Mouse (Mus musculus): ENCODE measurements around the gene Spata31d1a. TPM values are rescaled to one million over a fixed set of nuclear protein-coding genes. Genes with fewer than 3 reads are reported as not detected.
A peak's percentile ranks its signal among the peaks of the same experiment; 100 is the strongest.

Spata31d1a gene
- total and polyA plus RNA-seq, 3 experiments = 0.14 TPM; not detected in 2

DNA sequence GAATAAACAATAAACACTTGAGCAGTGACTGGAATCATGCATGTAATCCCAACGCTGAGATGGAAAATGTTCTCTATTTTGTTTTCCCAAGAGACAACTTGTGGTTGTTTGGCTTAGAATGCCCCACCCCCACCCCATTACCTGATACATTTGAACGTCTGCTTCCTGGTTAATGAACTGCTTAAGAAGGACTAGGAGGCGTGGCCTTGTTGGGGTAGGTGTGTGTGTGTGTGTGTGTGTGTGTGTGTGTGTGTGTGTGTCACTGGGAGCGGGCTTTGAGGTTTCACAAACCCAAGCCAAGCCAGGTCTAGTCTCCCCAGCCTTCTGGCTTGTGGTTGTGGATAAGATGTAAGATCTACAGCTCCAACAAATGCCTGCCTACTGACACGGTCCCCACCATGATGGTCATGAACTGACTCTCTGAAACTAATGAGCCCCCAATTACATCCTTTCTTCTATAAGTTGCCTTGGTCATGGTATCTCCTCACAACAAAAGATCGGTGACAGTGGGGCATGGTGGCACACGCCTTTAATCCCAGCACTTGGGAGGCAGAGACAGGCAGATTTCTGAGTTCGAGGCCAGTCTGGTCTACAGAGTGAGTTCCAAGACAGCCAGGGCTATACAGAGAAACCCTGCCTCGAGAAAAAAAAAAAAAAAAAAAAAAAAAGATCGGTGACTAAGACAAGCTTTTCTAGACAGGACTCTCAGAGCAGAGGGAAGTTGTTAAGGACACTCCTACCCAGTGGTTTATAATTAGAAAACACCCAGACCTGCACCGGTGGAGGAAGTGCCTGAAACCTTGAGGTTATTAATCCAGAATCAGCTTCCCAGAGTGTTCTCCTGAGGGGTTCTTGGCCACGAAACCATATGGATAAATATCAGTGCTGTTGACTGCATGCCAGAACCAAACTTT lies 33.6 kb downstream of the Spata31d1a start:
- intact Hi-C loops (cut with DNase I) = loop anchor here (10.0 kb wide), 2 partner anchors 92 to 148 kb away; partner anchors contain the start of genes Agtpbp1, Naa35 and Tut7
- no peak overlapping the region for H3K9ac ChIP-seq (ENCODE audit: low read depth, low read length)
- no peaks in the 10 kb centered on the region for H3K27me3 ChIP-seq (ENCODE audit: control insufficient read depth, insufficient read depth, low read length)
- TF ChIP-seq POLR2A (IDR thresholded peaks at IDR 0.05; ENCODE audit: insufficient read depth, low read depth, low read length) (no peak), EP300 (IDR thresholded peaks at IDR 0.05; ENCODE audit: insufficient read depth, low read depth, low read length) (no peak), CTCF (IDR thresholded peaks at IDR 0.05) (no peak)
- no peaks in the 10 kb centered on the region for H3K79me2 ChIP-seq (replicated peaks; ENCODE audit: control insufficient read depth, insufficient read depth, low read length)
- H3K4me1 ChIP-seq (ENCODE audit: control insufficient read depth, insufficient read depth, low read length) = no peaks in the 10 kb centered on the region
- 62% methylated on average over 12 of the region's 12 CpGs for WGBS
- no peak for DNase-seq
- H3K4me3 ChIP-seq = no peak overlapping the region
- no peak overlapping the region for H3K27ac ChIP-seq
- H3K36me3 ChIP-seq (ENCODE audit: control insufficient read depth, insufficient read depth, low read length) = no peaks in the 10 kb centered on the region

DNA sequence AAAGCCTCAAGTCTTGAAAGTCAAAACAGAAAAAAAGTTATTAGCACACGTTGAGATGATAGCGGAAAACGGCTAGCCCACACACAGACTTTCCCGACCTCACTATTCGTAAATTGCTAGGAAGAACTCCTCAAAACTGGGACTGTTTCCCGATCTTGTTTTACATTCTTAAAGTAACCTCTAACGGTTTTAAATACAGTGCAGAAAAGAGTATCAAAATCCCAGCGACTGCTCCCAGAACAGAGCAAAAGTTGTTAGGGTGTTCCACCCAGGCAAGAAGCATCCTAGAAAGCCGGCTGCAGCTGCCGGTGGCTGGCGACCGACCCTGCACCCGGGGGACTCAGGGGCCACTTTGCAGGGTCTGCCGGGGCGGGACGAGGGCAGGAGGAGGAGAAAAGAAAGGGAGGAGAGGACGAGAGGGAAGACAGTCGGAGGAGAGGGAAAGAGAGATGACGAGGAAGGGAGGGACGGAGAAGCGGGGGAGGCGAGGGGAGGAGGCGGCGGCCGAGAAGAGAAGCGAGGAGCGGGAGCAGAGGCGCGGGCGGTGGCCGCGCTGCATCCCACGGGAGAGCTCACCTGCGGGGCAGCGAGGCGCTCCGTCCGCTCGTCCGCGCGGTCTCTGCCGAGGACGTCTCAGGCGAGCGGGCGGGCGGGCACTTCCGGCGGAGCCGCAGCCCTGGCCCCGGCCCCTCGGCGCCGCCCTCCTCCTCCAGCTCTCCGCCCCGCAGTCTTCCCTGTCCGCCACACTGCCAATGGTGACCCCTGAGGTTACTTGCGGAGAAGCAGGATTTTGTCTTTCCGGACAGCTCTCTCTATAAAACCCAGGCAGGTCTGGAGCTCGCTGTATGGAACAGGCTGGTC lies 34.7 kb downstream of the Spata31d1a start, which contains the start of gene Golm1:
Gene Golm1 (minus strand): TSS at position 661 of the 861 bp plus-strand sequence.
- Histone ChIP-seq H3K79me2 (replicated peaks; ENCODE audit: control insufficient read depth, insufficient read depth, low read length) (no peaks in the 10 kb centered on the region), H3K4me3 (peak within 1 kb of the TSS; percentile 78), H3K27ac (peak within 1 kb of the TSS; percentile 65), H3K27me3 (ENCODE audit: control insufficient read depth, insufficient read depth, low read length) (no peaks in the 10 kb centered on the region), H3K36me3 (ENCODE audit: control insufficient read depth, insufficient read depth, low read length) (no peaks in the 10 kb centered on the region), H3K4me1 (ENCODE audit: control insufficient read depth, insufficient read depth, low read length) (no peaks in the 10 kb centered on the region), H3K9ac (ENCODE audit: low read depth, low read length) (peak within 1 kb of the TSS; percentile 83)
- DNase-seq = peak; percentile 79 to 82
- under 1% methylated on average over 57 of the region's 61 CpGs for WGBS
- intact Hi-C loops (cut with DNase I) = loop anchor here (10.0 kb wide), 2 partner anchors 91 to 149 kb away; partner anchors contain the start of genes Agtpbp1, Naa35 and Tut7
- TF ChIP-seq CTCF (IDR thresholded peaks at IDR 0.05) (peak; percentile 20; the same call in 1 of the 2 replicates), EP300 (IDR thresholded peaks at IDR 0.05; ENCODE audit: insufficient read depth, low read depth, low read length) (no peak), POLR2A (IDR thresholded peaks at IDR 0.05; ENCODE audit: insufficient read depth, low read depth, low read length) (0 out of 2 replicates have a peak, but pooled peaks have one; percentile 17)

DNA sequence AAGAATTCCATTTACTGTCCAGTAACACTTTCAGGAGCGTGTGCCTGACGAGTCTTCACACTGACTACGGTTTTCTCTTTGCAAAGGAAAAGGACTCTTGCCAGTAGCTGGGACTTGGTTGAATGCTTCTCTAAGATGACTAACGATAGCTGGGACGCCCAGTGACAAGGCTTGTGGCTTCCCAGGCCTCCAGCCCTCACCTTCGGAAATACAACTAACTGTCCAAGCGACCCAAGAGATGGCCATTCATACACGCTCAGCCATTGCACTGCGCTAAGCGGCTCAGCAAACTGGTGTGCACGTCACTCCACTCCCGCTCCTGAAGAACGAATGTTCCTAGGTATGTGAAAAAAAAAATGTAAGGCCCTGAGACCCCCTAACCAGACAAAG lies 35.4 kb downstream of the Spata31d1a start:
- DNase-seq = peak; percentile 17 to 31
- peak overlapping the region; percentile 78 for H3K4me3 ChIP-seq
- H3K4me1 ChIP-seq (ENCODE audit: control insufficient read depth, insufficient read depth, low read length) = no peaks in the 10 kb centered on the region
- no peaks in the 10 kb centered on the region for H3K27me3 ChIP-seq (ENCODE audit: control insufficient read depth, insufficient read depth, low read length)
- H3K36me3 ChIP-seq (ENCODE audit: control insufficient read depth, insufficient read depth, low read length) = no peaks in the 10 kb centered on the region
- H3K27ac ChIP-seq = peak overlapping the region; percentile 65
- H3K79me2 ChIP-seq (replicated peaks; ENCODE audit: control insufficient read depth, insufficient read depth, low read length) = no peaks in the 10 kb centered on the region
- H3K9ac ChIP-seq (ENCODE audit: low read depth, low read length) = 0 out of 2 replicates have a peak overlapping the region, but pooled peaks have one; percentile 19
- TF ChIP-seq POLR2A (IDR thresholded peaks at IDR 0.05; ENCODE audit: insufficient read depth, low read depth, low read length) = no peak
- no peak for TF ChIP-seq CTCF (IDR thresholded peaks at IDR 0.05)
- TF ChIP-seq EP300 (IDR thresholded peaks at IDR 0.05; ENCODE audit: insufficient read depth, low read depth, low read length) = no peak
- 17% methylated on average over 13 of the region's 13 CpGs for WGBS
- intact Hi-C loops (cut with DNase I) = loop anchor here (10.0 kb wide), 2 partner anchors 90 to 150 kb away; partner anchors contain the start of genes Agtpbp1, Naa35 and Tut7

DNA sequence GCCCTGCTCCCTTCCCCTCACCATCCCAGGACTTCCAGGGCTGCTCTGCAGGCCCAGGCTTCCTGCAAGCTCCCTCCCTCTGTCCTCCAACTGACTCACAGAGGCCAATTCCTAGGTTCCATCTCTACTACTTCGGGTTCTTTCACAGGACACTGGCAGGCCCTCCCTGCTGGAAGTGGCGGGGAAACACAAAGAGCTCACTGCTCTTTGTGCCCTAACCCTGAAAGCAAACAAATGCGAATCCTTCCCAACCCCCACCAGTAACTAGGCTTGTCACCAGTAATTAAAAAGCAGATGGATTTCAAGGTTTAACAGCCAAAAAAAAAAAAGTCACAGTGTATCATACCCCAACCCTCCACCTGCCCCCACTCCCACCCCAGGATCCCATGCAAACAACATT lies 35.9 kb downstream of the Spata31d1a start:
- Histone ChIP-seq H3K9ac (ENCODE audit: low read depth, low read length) (no peak overlapping the region), H3K27me3 (ENCODE audit: control insufficient read depth, insufficient read depth, low read length) (no peaks in the 10 kb centered on the region)
- no peak for TF ChIP-seq POLR2A (IDR thresholded peaks at IDR 0.05; ENCODE audit: insufficient read depth, low read depth, low read length)
- no peak for TF ChIP-seq EP300 (IDR thresholded peaks at IDR 0.05; ENCODE audit: insufficient read depth, low read depth, low read length)
- no peak for TF ChIP-seq CTCF (IDR thresholded peaks at IDR 0.05)

DNA sequence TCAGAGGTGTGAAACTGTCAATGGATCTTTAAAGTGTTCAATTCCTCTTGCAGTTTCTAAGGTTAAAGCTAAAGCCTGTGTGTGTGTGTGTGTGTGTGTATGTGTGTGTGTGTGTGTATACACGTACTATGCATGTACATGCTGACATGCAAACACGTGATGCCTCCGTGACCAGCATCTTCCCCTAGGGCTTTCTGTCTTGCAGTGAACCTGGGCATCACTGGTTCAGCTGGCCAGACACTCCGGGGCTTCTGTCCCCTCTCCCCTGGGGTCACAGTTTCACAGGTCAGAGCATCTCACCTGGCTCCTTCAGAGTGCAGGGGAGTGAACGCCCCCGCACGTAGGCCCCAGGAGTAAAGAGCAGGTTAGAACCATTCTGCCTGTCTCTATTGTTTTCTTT lies 36.5 kb downstream of the Spata31d1a start:
- Histone ChIP-seq H3K4me1 (ENCODE audit: control insufficient read depth, insufficient read depth, low read length) (no peaks in the 10 kb centered on the region; the same call in 1 of the 2 replicates), H3K27ac (no peak overlapping the region), H3K79me2 (replicated peaks; ENCODE audit: control insufficient read depth, insufficient read depth, low read length) (no peaks in the 10 kb centered on the region), H3K9ac (ENCODE audit: low read depth, low read length) (no peak overlapping the region), H3K27me3 (ENCODE audit: control insufficient read depth, insufficient read depth, low read length) (no peaks in the 10 kb centered on the region), H3K4me3 (no peak overlapping the region), H3K36me3 (ENCODE audit: control insufficient read depth, insufficient read depth, low read length) (0 out of 2 replicates have a peak, but pooled peaks cover 2% of the 10 kb centered on the region)
- DNase-seq = no peak
- TF ChIP-seq CTCF (IDR thresholded peaks at IDR 0.05) (no peak), EP300 (IDR thresholded peaks at IDR 0.05; ENCODE audit: insufficient read depth, low read depth, low read length) (no peak), POLR2A (IDR thresholded peaks at IDR 0.05; ENCODE audit: insufficient read depth, low read depth, low read length) (no peak)
- WGBS = 92% methylated on average over 7 of the region's 7 CpGs
- intact Hi-C loops (cut with DNase I) = loop anchor here (10.0 kb wide), 2 partner anchors 89 to 151 kb away; partner anchors contain the start of genes Agtpbp1, Naa35 and Tut7

More for the DNA sequence above, 35.9 kb downstream of the Spata31d1a start:
- H3K79me2 ChIP-seq (replicated peaks; ENCODE audit: control insufficient read depth, insufficient read depth, low read length) = no peaks in the 10 kb centered on the region
- H3K4me3 ChIP-seq = no peak overlapping the region
- intact Hi-C loops (cut with DNase I) = loop anchor here (10.0 kb wide), 2 partner anchors 89 to 151 kb away; partner anchors contain the start of genes Agtpbp1, Naa35 and Tut7
- WGBS = 70% methylated on average over 3 of the region's 3 CpGs
- no peaks in the 10 kb centered on the region for H3K4me1 ChIP-seq (ENCODE audit: control insufficient read depth, insufficient read depth, low read length)
- no peak for DNase-seq
- H3K36me3 ChIP-seq (ENCODE audit: control insufficient read depth, insufficient read depth, low read length) = no peaks in the 10 kb centered on the region
- H3K27ac ChIP-seq = no peak overlapping the region

All from heart, adult 2 months (tissue).